Mouse (Mus musculus): ENCODE results near the gene Sec14l4. TPM values are rescaled to one million over a fixed set of nuclear protein-coding genes. Genes with fewer than 3 reads are reported as not detected.

The Sec14l4 gene
- total RNA-seq, 1 experiment from 2014 or later: not detected

- ATAC-seq (replicated peaks; ENCODE audit: insufficient number of reproducible peaks, low FRiP score, low TSS enrichment, poor library complexity, severe bottlenecking): no peak
These were observed 31.3 kb downstream of the Sec14l4 start for GRCm38 (mm10) chr11:4062523-4062922.

GRCm38 (mm10) chr11:4062981-4063380 is 31.7 kb downstream of the Sec14l4 start:
- no peak for ATAC-seq (replicated peaks; ENCODE audit: insufficient number of reproducible peaks, low FRiP score, low TSS enrichment, poor library complexity, severe bottlenecking)

- ATAC-seq (replicated peaks; ENCODE audit: insufficient number of reproducible peaks, low FRiP score, low TSS enrichment, poor library complexity, severe bottlenecking): no peak
These were observed 33.4 kb downstream of the Sec14l4 start, which contains the start of gene Sec14l3 for GRCm38 (mm10) chr11:4064627-4065122. Gene Sec14l3, plus strand, starts transcription at chr11:4064841.

- no peak for ATAC-seq (replicated peaks; ENCODE audit: insufficient number of reproducible peaks, low FRiP score, low TSS enrichment, poor library complexity, severe bottlenecking)
These were observed 38.4 kb downstream of the Sec14l4 start for GRCm38 (mm10) chr11:4069664-4070063.

GRCm38 (mm10) chr11:4076633-4077032 is 45.4 kb downstream of the Sec14l4 start:
- ATAC-seq (replicated peaks; ENCODE audit: insufficient number of reproducible peaks, low FRiP score, low TSS enrichment, poor library complexity, severe bottlenecking): no peak

GRCm38 (mm10) chr11:4078267-4078933 is 47.1 kb downstream of the Sec14l4 start:
- no peak for ATAC-seq (replicated peaks; ENCODE audit: insufficient number of reproducible peaks, low FRiP score, low TSS enrichment, poor library complexity, severe bottlenecking)

- ATAC-seq (replicated peaks; ENCODE audit: insufficient number of reproducible peaks, low FRiP score, low TSS enrichment, poor library complexity, severe bottlenecking): peak; percentile 71
These were observed 49.0 kb downstream of the Sec14l4 start for GRCm38 (mm10) chr11:4080219-4080618.

- 0 out of 2 replicates have a peak, but pooled peaks have one; percentile 40 for ATAC-seq (replicated peaks; ENCODE audit: insufficient number of reproducible peaks, low FRiP score, low TSS enrichment, poor library complexity, severe bottlenecking)
These were observed 52.2 kb downstream of the Sec14l4 start for GRCm38 (mm10) chr11:4083316-4084078.

- ATAC-seq (replicated peaks; ENCODE audit: insufficient number of reproducible peaks, low FRiP score, low TSS enrichment, poor library complexity, severe bottlenecking): no peak
These were observed 55.0 kb downstream of the Sec14l4 start for GRCm38 (mm10) chr11:4086246-4086645.

GRCm38 (mm10) chr11:4087267-4087666 is 56.0 kb downstream of the Sec14l4 start:
- ATAC-seq (replicated peaks; ENCODE audit: insufficient number of reproducible peaks, low FRiP score, low TSS enrichment, poor library complexity, severe bottlenecking): no peak

GRCm38 (mm10) chr11:4093459-4094377 is 62.5 kb downstream of the Sec14l4 start:
- ATAC-seq (replicated peaks; ENCODE audit: insufficient number of reproducible peaks, low FRiP score, low TSS enrichment, poor library complexity, severe bottlenecking): no peak

GRCm38 (mm10) chr11:4094378-4095170 is 63.3 kb downstream of the Sec14l4 start:
- 0 out of 2 replicates have a peak, but pooled peaks have one; percentile 7 for ATAC-seq (replicated peaks; ENCODE audit: insufficient number of reproducible peaks, low FRiP score, low TSS enrichment, poor library complexity, severe bottlenecking)

GRCm38 (mm10) chr11:4095171-4096053 is 64.2 kb downstream of the Sec14l4 start, which contains the start of gene Mtfp1:
Gene Mtfp1, minus strand, starts transcription at chr11:4095445.
- ATAC-seq (replicated peaks; ENCODE audit: insufficient number of reproducible peaks, low FRiP score, low TSS enrichment, poor library complexity, severe bottlenecking): no peak

- peak; percentile 92 for ATAC-seq (replicated peaks; ENCODE audit: insufficient number of reproducible peaks, low FRiP score, low TSS enrichment, poor library complexity, severe bottlenecking)
These were observed 65.1 kb downstream of the Sec14l4 start for GRCm38 (mm10) chr11:4096054-4096984.

- no peak for ATAC-seq (replicated peaks; ENCODE audit: insufficient number of reproducible peaks, low FRiP score, low TSS enrichment, poor library complexity, severe bottlenecking)
These were observed 65.9 kb downstream of the Sec14l4 start for GRCm38 (mm10) chr11:4097091-4097621.

All from monocyte, adult 5-6 weeks (primary cell).